Mouse (Mus musculus) cerebellum, adult (tissue): Measurements from ENCODE around the gene Sp110.
"Not testable (repeated sequence)": the region's sequence is repeated elsewhere in the genome, so short reads cannot be mapped to it uniquely, and the experiment has no call there.

Experiments used
- ATAC-seq: cut with Nextera tagmentation; 2 replicates; pipeline ENCODE4 v1.9.2; 2017; ENCODE audit warnings: mild to moderate bottlenecking, moderate library complexity, mixed read lengths; ENCODE audit not compliant: insufficient number of reproducible peaks, low FRiP score, low TSS enrichment

Sp110 gene

DNA sequence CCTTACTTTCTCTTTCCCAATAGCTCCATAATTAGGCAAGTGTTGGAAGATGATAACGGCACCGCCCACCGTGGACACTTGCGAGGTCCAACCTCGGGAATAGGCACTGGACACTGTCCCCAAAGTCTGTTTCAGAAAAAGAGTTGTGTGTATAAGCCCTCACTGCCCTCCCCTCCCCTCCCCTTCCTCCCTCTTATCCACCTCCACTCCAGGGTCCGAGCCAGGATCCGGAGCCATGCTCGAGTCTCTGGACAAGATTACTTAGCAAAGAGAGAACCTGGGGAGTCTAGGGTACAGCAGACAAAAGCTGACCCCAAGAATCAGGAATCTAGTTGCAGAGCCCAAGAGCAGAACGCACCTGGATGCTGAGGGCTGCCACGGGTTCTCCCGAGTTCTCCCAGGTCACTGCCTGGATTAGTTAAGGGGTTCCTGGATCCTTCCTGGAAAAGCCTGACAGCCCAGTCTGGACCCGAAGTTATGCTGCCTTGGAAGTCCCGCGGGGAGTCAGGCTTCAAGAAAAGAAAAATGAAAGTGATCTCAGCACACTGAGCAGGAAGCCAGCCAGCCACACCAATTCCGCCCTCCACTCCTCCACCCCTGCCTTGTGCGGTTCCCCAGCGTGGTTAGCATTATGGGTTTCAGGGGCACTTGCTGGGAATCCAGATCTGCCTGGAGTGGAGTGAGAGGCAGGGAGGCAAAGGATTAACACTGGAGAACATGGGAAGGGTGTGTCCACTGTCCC is at the start of gene Sp110:
Gene Sp110, minus strand, starts transcription at position 547 of the 742 bp plus-strand sequence.
- not testable (repeated sequence) for ATAC-seq

DNA sequence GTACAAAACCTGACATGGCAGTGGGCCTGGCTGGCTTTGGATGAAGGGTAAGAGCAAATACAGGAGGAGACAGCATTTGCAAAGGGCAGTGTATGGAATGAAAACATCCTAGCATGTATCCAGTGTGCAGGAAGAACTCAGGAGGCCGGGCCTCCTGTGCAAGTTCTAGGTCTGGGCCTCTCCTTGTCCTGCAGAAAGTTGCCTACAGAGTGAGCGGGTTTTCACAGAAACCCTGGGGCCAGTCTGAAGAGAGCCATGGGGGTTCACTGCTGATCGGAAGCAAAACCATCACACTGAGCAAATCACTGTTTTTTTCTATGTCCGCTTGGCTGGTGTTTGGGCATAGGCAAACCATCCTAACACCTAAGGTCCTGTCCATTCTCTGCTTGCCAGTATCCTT is 39.5 kb upstream of the Sp110 start:
- ATAC-seq, result not testable (repeated sequence)

DNA sequence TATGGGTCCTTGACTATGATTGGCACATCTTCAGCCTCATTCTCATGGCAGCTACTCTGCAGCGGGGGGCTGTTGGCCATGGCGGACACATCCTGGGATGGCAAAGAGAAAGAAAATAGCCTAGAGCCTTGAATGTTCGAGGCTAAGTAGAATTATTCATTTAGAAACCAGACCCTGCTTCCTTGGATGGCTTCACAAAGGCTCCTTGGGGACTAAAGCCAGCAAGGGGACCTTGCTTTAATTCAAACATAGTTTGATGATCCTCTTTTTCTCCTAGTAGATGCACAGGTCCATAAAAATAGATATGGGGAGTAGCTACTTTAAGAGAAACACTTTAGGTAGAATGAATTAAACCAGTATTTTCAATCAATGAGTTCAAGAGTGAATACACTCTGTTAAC is 38.3 kb upstream of the Sp110 start:
- not testable (repeated sequence) for ATAC-seq

DNA sequence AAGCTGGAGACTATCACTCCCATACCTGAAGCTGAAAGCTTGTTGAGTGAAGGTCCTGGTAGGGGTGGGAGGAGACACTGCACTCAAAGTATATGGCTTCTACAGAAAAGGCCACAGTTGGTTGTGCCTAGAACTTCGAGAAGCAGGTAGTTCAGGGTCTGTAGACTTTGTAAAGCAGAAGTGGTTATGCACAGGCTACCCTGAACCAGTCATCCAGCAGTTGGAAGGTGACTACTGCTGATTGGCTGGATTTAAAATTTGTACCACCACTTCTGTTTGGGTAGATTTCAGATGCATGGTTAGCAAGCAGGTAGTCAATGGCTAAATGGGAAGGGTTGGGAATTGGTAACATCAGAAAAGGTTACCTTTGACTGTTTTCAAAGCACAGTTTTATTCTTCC is 20.1 kb upstream of the Sp110 start:
- not testable (repeated sequence) for ATAC-seq

DNA sequence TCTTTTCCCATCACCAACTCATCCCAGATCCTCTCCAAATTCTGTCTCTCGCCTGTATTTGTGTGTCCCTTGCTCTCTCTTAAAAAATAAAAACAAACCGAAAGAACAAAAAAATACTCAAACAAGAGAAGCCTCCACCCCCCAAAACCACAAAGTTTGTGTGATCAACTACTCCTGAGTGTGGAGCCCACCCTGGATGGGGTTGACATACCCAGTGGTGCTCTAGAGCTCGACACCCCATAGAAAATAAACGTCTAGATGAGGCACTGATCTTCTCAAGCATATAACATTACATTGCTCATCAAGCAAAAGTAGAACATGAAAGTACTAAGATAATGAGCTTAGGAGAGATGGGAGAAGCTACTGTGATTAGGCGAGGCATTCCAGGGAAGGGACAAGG is 18.5 kb upstream of the Sp110 start:
- not testable (repeated sequence) for ATAC-seq

DNA sequence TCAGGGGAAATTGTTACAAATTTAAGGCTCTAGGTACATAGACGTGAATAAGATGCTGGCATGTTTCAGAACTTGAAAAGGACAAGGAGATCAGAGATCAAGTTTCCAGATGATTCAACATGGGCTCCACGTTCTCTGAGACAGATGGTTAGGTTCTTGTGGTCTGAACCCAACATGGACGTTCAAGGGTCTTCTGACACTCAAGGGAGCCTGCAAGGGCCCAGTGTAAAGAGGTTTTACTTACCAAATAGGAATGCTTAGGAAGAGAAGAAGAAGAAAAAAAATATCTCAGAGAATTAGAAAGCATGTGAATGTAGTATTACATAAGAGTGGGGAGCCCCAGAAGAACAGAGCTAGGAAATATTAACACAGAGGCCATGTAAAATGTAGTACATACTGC is 17.2 kb upstream of the Sp110 start:
- ATAC-seq, result not testable (repeated sequence)

DNA sequence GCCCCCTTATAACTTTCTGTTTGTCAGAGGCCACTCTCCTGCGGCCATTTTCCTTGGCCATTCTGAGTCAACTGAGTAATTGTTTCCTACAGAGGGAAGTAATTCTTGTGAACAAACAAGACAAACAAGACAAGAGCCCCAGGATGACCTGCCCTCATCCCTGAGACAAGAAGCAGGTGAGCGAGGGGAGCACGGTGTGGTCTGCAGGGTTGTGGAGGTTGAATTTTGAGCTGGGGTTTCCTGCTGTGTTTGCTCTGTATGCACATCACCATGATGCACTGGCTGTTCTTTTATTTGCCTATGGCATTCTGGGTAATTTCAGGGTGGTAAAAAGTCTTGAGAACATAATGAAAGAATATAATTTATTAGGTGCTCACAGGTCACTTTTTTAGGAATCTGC is 16.5 kb upstream of the Sp110 start:
- not testable (repeated sequence) for ATAC-seq

DNA sequence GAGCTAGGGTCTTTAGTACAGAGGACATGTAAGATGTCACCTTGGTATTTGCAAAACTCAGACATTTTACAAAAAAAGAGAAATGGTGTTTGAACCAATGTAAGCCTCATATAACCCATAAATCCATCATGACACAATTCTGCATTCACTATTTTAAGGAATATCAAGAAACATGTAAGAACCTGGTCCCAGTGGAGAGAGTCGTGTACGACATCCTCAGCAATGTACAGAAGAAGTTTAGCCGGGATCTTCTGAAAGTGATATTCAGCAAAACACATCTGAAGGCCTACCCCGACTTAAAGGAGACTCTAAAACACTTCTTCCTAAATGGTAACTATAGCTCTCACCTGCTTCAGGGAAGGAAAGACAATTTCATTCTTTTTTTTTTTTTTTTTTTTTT is 12.0 kb upstream of the Sp110 start:
- ATAC-seq, result not testable (repeated sequence)

DNA sequence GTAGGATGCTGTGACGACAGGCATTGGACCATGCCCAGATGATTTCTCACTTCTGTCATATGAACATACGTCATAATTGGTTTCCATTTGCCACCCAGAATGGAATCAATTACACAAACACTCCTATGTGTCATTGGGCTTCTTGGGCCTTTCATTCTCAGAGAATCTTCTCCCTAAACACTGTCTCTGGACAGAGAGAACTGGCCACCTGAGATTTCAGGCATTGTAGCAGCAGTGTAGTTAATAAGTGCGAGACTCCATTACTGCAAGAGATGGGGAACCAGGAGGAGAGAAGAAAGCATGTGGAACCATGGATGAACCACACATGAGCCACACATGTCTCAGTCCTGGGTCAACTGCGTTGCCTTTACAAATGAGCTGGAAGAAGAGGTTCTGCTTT is 9.7 kb upstream of the Sp110 start:
- not testable (repeated sequence) for ATAC-seq

DNA sequence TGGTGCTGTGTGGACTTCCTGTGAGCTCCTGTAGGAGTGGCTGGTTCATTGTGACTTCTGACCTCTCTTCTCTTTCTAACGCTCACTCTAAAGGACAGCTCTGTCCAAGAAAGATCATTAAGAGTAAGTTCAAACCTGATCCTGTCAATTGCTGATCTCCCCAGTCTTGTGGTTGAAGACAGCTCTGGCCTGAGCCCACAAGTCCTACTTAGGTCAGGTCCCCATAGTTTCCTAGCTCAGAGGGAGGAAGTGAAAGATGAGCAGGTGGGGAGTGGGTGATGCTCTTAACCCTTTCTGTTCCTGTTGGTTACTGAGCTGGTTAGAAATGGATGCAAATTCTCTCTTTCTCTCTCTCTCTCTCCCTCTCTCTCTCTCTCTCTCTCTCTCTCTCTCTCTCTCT is 5.7 kb upstream of the Sp110 start:
- not testable (repeated sequence) for ATAC-seq

DNA sequence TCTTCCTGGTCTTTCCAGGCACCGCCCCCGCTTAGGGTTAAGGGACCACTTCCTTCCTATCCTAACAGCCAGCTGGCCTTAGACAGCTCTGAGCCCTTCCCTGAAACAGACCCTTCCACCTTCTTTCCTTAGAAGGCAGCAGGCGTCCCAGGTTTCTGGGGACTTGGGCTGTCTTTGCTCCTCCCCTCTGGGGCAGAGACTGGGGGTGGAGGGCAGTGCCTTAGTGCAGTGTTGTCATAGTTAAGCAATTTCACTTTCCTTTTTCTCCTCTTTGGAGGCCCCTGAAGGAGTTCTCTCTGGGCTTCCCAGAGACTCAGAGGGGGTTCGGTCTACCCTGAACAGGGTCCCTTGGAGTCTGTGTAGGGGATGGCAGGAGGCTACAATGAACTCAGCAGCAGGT is 2.2 kb upstream of the Sp110 start:
- ATAC-seq, result not testable (repeated sequence)

DNA sequence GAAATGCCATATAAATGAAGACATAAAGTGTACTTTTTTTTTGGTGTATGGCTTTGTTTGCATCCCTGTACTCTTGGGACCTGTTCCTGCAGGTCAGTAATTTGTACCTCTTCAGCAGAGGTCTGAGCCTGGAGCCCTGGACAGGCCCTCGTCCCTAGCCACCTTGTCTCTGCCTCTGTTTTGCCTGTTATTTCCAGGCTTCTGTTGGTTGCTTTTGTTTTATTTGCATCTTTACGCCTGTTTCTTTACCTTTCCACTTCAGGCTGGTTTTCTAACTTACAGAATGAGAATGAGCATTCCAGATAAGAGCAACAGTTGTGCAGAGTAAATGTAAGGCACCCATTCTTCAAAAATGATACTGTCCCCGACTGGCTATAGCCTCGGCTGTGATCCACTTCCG is 1.5 kb upstream of the Sp110 start, which contains the start of gene Sp140:
Gene Sp140, plus strand, starts transcription at position 301 of the 400 bp plus-strand sequence.
- ATAC-seq, result not testable (repeated sequence)

DNA sequence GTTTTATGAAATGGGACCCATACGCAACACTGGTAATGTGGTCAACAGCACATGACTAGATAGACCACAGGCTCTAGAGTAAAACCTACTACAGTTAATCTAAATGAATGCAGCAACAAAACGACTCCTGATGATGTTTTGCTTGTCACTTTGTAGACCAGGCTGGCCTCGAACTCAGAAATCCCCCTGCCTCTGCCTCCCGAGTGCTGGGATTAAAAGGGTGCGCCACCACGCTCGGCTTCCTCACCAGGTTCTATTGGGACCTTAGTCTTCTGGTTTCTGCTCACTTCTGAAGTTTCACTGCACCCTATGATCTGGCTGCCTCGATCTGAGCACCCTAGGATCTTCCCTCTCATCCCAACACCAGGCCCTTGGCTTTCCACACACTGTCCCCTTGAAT is 6.1 kb downstream of the Sp110 start:
- ATAC-seq, result not testable (repeated sequence)

DNA sequence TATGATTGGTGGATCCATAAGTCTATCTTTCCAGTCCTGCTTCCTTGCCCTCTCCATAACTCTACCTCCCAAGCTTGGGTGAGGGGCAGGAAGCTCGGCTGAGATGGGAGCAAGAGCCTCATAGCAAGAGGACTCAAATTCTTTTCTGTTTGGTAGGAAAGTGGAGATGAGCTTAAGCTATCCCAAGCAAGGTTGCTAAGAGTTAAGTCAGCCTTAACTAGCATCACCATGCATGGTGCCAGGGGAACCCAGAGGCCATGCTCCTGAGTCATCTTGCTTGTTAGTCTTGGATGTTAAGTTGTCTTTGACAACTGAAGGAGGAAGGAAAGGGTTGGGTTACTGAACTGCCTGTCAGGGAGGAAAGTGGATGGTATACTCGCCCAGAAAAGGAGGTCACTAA is 9.9 kb downstream of the Sp110 start:
- ATAC-seq, result not testable (repeated sequence)

DNA sequence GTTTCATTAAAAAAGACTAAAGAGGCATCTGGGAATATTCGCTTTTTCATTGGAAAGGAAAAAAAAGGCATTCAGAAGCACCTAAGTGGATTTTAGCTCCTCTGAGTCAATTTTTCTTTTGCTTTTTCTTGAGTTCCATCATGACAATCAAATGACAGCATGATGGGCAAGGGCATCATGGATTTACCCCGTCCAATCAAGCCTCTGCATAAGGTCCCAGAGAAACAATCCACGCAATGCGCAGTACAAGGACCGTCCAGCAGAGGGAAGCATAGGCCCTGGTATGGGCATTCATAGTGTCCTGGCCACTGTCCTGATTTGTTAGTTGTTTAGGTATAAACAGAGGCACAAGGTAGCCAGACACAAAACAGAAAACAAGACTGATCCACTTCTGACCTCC is 17.1 kb downstream of the Sp110 start:
- not testable (repeated sequence) for ATAC-seq

DNA sequence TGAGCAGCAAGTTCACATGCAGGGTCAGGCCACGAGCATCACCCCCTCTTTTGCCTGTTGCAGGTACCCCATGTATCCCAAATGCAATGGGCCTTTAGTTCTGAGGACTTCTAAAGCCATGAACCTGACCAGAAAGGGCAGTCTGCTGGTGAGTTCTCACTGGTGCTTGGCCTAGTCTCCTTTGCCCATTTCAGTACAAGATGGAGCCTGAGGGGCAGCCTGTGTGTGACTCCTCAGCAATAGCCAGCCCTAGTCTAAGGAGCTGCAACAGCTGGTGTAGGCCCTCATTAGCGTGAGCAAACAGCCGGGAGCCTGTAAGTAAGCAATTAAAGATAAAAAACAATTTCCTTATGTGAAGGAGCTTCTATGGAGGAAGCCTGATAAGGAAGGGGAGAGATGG is 18.0 kb downstream of the Sp110 start:
- ATAC-seq, result peak; percentile 20; the same call in 1 of the 2 replicates

DNA sequence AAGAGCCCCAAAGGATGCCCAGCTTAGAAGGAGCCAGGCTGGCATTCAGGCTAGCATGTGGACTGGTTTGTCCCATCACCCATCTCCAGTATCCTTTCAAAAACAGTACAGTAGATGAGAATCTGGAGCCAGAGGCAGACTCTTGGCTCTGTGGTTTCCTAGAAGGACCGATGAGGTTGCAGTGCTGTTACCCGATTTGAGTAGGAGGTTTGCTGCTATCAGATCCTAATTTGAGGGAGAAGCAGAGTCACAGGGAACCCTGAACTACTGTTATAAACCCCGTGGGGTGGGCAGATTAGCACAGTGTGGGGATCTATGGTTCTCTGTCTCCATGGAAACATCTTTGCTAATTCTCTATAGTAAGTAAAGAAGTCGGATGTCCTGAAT is 18.5 kb downstream of the Sp110 start:
- peak; percentile 61; the same call in 1 of the 2 replicates for ATAC-seq

DNA sequence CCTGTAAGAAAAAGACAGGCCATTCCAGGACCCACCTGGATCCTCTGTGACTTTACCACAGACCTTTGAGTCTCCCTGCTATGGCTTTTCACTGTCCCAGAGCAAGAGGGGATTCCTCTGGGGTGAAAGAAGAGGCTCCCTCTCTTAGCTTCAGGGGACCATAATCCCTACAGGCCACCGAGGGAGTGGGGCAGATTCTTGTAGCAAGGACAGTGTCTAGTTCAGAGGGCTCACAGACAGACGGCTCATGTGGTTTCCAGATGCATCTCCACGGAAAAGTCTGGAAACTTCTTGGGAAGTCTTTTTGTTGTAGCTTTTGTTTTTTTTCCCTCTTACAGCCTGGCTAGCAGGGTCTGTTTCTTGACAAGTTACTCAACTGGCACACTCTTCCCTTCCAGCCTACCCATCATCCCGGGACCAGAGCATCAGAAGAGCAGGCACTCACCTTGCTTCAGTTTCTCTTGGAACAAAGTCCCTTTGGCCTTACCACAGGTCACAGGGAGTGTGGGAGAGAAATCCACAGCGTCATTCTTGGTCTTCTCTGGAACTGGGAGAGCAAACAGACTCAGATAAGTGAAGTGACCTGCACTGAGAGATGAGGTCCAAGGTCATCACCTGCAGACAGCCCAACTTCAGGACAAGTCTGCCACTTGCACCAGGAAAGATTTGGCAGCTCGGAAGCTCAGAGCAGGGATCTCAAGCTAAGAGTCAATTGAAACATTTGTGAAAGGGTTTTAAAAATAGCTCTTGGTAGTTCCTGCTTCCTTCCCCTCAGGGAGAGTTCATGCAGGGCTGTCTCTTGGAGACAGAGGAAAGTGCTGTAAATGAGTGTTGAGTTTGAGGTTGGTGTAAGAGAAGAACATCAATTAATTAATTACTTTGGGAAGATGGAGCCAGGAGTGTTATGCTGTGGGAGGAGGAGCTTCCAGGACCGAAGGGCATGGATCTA is 19.1 kb downstream of the Sp110 start:
- peak; percentile 56; the same call in 1 of the 2 replicates for ATAC-seq

DNA sequence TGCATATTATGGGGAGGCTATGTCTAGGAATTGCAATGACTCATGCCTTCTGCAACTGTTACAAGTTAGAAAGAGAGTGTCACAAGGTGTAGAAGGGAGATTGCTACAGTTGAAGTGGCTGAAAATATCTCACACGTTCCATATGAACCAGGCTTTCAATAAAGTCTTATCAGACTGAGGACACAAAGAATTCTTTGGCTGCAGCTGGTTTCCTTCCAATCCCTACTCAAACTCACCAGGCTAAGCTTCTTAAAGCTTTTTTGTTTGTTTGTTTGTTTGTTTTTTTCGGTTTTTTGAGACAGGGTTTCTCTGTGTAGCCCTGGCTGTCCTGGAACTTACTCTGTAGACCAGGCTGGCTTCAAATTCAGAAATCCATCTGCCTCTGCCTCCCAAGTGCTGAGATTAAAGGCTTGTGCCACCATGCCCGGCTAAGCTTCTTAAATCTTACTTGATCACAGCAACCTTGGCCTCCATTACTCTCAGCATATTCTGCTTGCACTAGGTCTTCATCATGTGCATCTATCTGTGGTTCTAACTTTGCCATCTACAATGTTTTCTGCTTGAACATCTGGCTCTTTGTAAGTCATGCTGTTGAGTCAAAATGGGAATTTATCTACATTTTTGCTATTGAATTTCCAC is 20.1 kb downstream of the Sp110 start:
- ATAC-seq, result not testable (repeated sequence)

DNA sequence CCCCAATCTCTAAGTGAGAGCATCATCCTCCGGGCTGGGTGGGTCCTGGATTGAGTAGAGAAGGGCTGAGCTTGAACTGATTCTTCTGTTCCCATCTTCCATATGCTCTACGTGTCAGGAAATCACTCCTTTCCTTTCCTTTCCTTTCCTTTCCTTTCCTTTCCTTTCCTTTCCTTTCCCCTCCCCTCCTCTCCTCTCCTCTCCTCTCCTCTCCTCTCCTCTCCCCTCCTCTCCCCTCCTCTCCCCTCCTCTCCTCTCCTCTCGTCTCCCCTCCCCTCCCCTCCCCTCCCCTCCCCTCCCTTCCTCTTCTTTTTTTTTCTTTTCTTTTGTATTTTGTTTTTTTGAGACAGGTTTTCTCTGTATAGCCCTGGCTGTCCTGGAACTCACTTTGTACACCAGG is 23.2 kb downstream of the Sp110 start, which contains the start of gene G530012D18Rik:
Gene G530012D18Rik, plus strand, starts transcription at position 301 of the 400 bp plus-strand sequence.
- ATAC-seq, result not testable (repeated sequence)
